Mouse (Mus musculus) ES-E14 (cell line): ENCODE measurements around the gene Fam171a1. TPM values are rescaled to one million over a fixed set of nuclear protein-coding genes. Genes with fewer than 3 reads are reported as not detected.

Experiments
- DNase-seq: peaks from one replicate; pipeline ENCODE4 v3.0.0-alpha.2; 2013; ENCODE audit warnings: low read depth, low spot score
- H3K27ac ChIP-seq: 2 replicates; pipeline ENCODE4 v1.5.1; 2012; ENCODE audit warnings: low read depth, mild to moderate bottlenecking, low read length, moderate library complexity, mixed read lengths; ENCODE audit not compliant: poor library complexity, insufficient read depth, severe bottlenecking
- H3K36me3 ChIP-seq: 2 replicates; pipeline ENCODE4 v1.6.1; 2012; ENCODE audit warnings: mild to moderate bottlenecking, low read length, moderate library complexity, mixed read lengths; ENCODE audit not compliant: control insufficient read depth, poor library complexity, insufficient read depth, severe bottlenecking
- H3K4me1 ChIP-seq, 2 experiments: fragments of 150-350 bp in 1 of 2; sonication (generic) in 1 of 2; 2 replicates each; pipeline ENCODE4 v1.6.1; 2012; ENCODE audit warnings: low read length in 2 of 2, mild to moderate bottlenecking in 1 of 2, mixed read lengths in 1 of 2; ENCODE audit not compliant: control insufficient read depth in 2 of 2, insufficient read depth in 2 of 2, poor library complexity in 1 of 2
- H3K4me3 ChIP-seq, 2 experiments: fragments of 150-350 bp in 1 of 2; sonication (generic) in 1 of 2; 2 replicates each; pipeline ENCODE4 v1.5.1; 2012; ENCODE audit warnings: low read length in 2 of 2, low read depth in 1 of 2, mild to moderate bottlenecking in 1 of 2, mixed read lengths in 1 of 2; ENCODE audit not compliant: insufficient read depth in 1 of 2, poor library complexity in 1 of 2, severe bottlenecking in 1 of 2
- H3K9ac ChIP-seq: 2 replicates; pipeline ENCODE4 v1.6.1; 2012; ENCODE audit warnings: low read depth, mild to moderate bottlenecking, low read length, mixed read lengths; ENCODE audit not compliant: poor library complexity, insufficient read depth, severe bottlenecking
- H3K9me3 ChIP-seq: fragments of 150-350 bp; sonication (generic); 2 replicates; pipeline ENCODE4 v1.6.1; 2012; ENCODE audit warnings: low read depth, mild to moderate bottlenecking, low read length; ENCODE audit not compliant: control insufficient read depth, insufficient read depth
- CHD2 ChIP-seq: IDR thresholded peaks from 2 replicates; pipeline ENCODE4 v1.6.1; 2014; ENCODE audit warnings: mild to moderate bottlenecking, low read depth, low read length, inconsistent platforms
- HCFC1 ChIP-seq: IDR thresholded peaks from 2 replicates; pipeline ENCODE4 v1.6.1; 2012; ENCODE audit warnings: low read length, inconsistent platforms, borderline replicate concordance; ENCODE audit not compliant: insufficient read depth
- MAFK ChIP-seq: IDR thresholded peaks from 2 replicates; pipeline ENCODE4 v1.6.1; 2014; ENCODE audit warnings: mild to moderate bottlenecking, low read depth, low read length, inconsistent platforms; ENCODE audit not compliant: insufficient read depth
- ZC3H11A ChIP-seq: IDR thresholded peaks from 2 replicates; pipeline ENCODE4 v1.6.1; 2012; ENCODE audit warnings: low read depth, mild to moderate bottlenecking, inconsistent platforms, low read length, borderline replicate concordance
- ZNF384 ChIP-seq: IDR thresholded peaks from 2 replicates; pipeline ENCODE4 v1.6.1; 2012; ENCODE audit warnings: low read depth, low read length, inconsistent platforms
- in situ Hi-C, 2 experiments: fragments of 600-800 bp; cut with MboI; formaldehyde crosslinking; loops; one replicate each; pipeline ENCODE4 v1.15.1; 2025; ENCODE audit warnings: low sequenced_read_pairs in 2 of 2, inconsistent platforms in 1 of 2; ENCODE audit not compliant: unreplicated experiment in 2 of 2
- total RNA-seq: library from RNA; depleted of rRNA; stranded (reverse); fragments of 300-350 nt; gene quantifications from 2 replicates; pipeline ENCODE4 v1.2.3, GENCODE M21; 2012

Gene Fam171a1
- total RNA-seq, 1 experiment, result 8.1 TPM

- TF ChIP-seq CHD2, result no peak
- no peak for TF ChIP-seq ZNF384
- TF ChIP-seq MAFK, result no peak
- no peak for TF ChIP-seq ZC3H11A
- no peak for TF ChIP-seq HCFC1
- Histone ChIP-seq H3K9me3 (no peaks in the 10 kb centered on the region), H3K4me1 (no peaks in the 10 kb centered on the region), H3K36me3 (no peaks in the 10 kb centered on the region), H3K27ac (no peak overlapping the region), H3K4me3 (no peak overlapping the region), H3K9ac (no peak overlapping the region)
- no peak for DNase-seq
- in situ Hi-C loops, result no loop called here
Measured at GRCm38 (mm10) chr2:3108431-3108830, 5.6 kb upstream of the Fam171a1 start.

GRCm38 (mm10) chr2:3108834-3109233 lies 5.2 kb upstream of the Fam171a1 start:
- no peak overlapping the region for H3K9ac ChIP-seq
- H3K27ac ChIP-seq, result no peak overlapping the region
- no peaks in the 10 kb centered on the region for H3K36me3 ChIP-seq
- in situ Hi-C loops, result no loop called here
- H3K4me1 ChIP-seq, result no peaks in the 10 kb centered on the region
- TF ChIP-seq ZC3H11A (no peak), ZNF384 (no peak), HCFC1 (no peak)
- no peaks in the 10 kb centered on the region for H3K9me3 ChIP-seq
- DNase-seq, result no peak
- H3K4me3 ChIP-seq, result no peak overlapping the region

- Histone ChIP-seq H3K9ac (no peak overlapping the region), H3K4me3 (peak overlapping the region; percentile 91 to 92), H3K27ac (no peak overlapping the region), H3K9me3 (no peaks in the 10 kb centered on the region), H3K36me3 (no peaks in the 10 kb centered on the region), H3K4me1 (no peaks in the 10 kb centered on the region)
- in situ Hi-C loops, result no loop called here
- TF ChIP-seq ZNF384 (no peak), HCFC1 (no peak), MAFK (no peak), ZC3H11A (no peak), CHD2 (no peak)
- DNase-seq, result no peak
Measured at GRCm38 (mm10) chr2:3117855-3118202, 3.8 kb downstream of the Fam171a1 start.

DNA sequence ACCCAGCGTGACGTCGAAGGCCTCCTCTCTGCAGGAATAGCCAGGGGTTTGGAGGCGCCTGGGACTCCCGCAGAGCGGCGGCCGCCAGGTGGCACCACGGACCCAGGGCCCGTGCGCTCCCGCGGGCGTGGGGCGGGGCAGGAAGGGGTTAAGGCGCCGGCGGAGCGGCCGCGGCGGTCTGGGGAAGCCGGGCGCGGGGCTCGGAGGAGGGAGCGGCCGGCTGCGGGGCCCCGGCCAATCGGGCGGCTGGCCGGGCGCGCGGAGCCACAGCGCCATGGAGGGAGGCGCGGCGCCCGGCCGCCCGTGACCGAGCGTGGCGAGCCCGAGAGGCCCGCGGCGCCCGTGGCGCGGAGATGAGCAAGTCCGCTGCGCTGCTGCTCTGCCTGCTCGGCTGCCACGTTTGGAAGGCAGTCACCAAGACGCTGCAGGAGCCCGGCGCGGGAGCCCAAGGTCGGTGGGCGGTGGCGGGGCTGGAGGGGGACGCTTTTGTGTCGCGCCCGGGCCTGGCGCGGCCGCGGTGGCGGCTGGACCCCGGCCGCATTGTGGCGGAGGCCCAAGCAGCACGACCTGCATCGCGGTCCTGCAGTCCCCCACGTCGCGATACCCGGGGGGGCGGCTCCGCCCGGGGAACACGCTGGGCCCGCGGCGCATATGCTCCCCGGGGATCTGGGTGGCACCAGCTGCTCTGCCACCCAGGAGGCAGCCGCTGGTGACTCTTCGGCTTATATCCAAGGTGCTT lies 4.3 kb downstream of the Fam171a1 start:
- 0 out of 2 replicates have a peak, but pooled peaks have one; percentile 28 for TF ChIP-seq HCFC1
- TF ChIP-seq ZNF384, result no peak
- TF ChIP-seq MAFK, result no peak
- DNase-seq, result peak; percentile 64
- H3K9ac ChIP-seq, result peak overlapping the region; percentile 79
- no peaks in the 10 kb centered on the region for H3K36me3 ChIP-seq
- H3K9me3 ChIP-seq, result no peaks in the 10 kb centered on the region
- peak overlapping the region; percentile 91 to 92 for H3K4me3 ChIP-seq
- in situ Hi-C loops, result no loop called here
- H3K27ac ChIP-seq, result no peak overlapping the region
- H3K4me1 ChIP-seq, result no peaks in the 10 kb centered on the region

DNA sequence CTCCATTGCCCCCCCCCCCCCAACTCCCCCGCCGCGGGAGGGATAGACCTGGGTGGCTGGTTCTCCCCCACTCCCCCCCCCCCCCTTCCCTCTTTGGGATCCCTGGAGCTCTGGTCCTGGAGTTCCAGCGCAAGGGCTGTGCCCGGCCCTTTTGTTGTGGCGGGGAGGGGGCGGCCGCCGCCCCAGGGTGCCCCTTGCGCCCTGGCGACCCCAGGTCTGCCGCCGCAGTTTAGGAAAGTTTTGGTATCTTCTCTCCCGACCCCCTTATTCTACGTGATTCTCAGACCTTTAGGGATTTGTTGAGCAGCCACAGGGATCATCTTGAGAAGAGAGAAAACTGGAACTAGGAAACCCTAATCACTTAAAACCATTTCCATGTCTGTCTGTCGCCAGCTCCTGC lies 4.9 kb downstream of the Fam171a1 start:
- H3K4me1 ChIP-seq, result no peaks in the 10 kb centered on the region
- in situ Hi-C loops, result no loop called here
- H3K9ac ChIP-seq, result peak overlapping the region; percentile 79
- no peaks in the 10 kb centered on the region for H3K36me3 ChIP-seq
- peak overlapping the region; percentile 91 to 92 for H3K4me3 ChIP-seq
- no peaks in the 10 kb centered on the region for H3K9me3 ChIP-seq
- TF ChIP-seq MAFK (no peak), ZC3H11A (no peak), ZNF384 (no peak), CHD2 (no peak)
- DNase-seq, result no peak
- H3K27ac ChIP-seq, result no peak overlapping the region
